Mouse (Mus musculus) c-Kit-positive CD71-positive TER-119-negative erythroid progenitor cells, embryonic 14.5 days (primary cell): ENCODE measurements at regions not wholly inside any gene's neighbourhood (a gene's known extent, or its start where the extent isn't known, plus 50 kb on each side); places are given as distances from the start of the nearest gene placed in this dataset.

Experiments
- DNase-seq: peaks from one replicate; pipeline ENCODE4 v3.0.0-alpha.2; 2013; ENCODE audit warnings: low read depth

GRCm38 (mm10) chr3:8751356-8751755 lies 858.5 kb downstream of the Zfp704 start:
- no peak for DNase-seq

GRCm38 (mm10) chr3:8750858-8751257 lies 859.0 kb downstream of the Zfp704 start:
- DNase-seq, result no peak

GRCm38 (mm10) chr3:8750162-8750561 lies 859.7 kb downstream of the Zfp704 start:
- DNase-seq, result no peak

- no peak for DNase-seq
Measured at GRCm38 (mm10) chr3:8747201-8747600, 862.7 kb downstream of the Zfp704 start.

- no peak for DNase-seq
Measured at GRCm38 (mm10) chr3:8746677-8747076, 863.2 kb downstream of the Zfp704 start.

- no peak for DNase-seq
Measured at GRCm38 (mm10) chr3:8746037-8746436, 863.8 kb downstream of the Zfp704 start.

- DNase-seq, result no peak
Measured at GRCm38 (mm10) chr3:8744857-8745256, 865.0 kb downstream of the Zfp704 start.

- no peak for DNase-seq
Measured at GRCm38 (mm10) chr3:8743650-8744049, 866.2 kb downstream of the Zfp704 start.

GRCm38 (mm10) chr3:8741266-8742023 lies 868.4 kb downstream of the Zfp704 start:
- no peak for DNase-seq

GRCm38 (mm10) chr3:8740710-8741109 lies 869.2 kb downstream of the Zfp704 start:
- DNase-seq, result no peak

- DNase-seq, result no peak
Measured at GRCm38 (mm10) chr3:8739299-8739698, 870.6 kb downstream of the Zfp704 start.

GRCm38 (mm10) chr3:8736239-8736953 lies 873.5 kb downstream of the Zfp704 start:
- DNase-seq, result no peak

- no peak for DNase-seq
Measured at GRCm38 (mm10) chr3:8734096-8734495, 875.8 kb downstream of the Zfp704 start.

GRCm38 (mm10) chr3:8731398-8731797 lies 878.5 kb downstream of the Zfp704 start:
- no peak for DNase-seq

- DNase-seq, result peak; percentile 13
Measured at GRCm38 (mm10) chr3:8721628-8722594, 888.0 kb downstream of the Zfp704 start.

- no peak for DNase-seq
Measured at GRCm38 (mm10) chr3:8720586-8721100, 889.2 kb downstream of the Zfp704 start.

GRCm38 (mm10) chr3:8718206-8718605 lies 891.7 kb downstream of the Zfp704 start:
- no peak for DNase-seq

GRCm38 (mm10) chr3:8717334-8717812 lies 892.5 kb downstream of the Zfp704 start:
- DNase-seq, result no peak
